Mouse (Mus musculus): ENCODE data around the gene Kcnk6. TPM values are rescaled to one million over a fixed set of nuclear protein-coding genes. Genes with fewer than 3 reads are reported as not detected.
"Not testable (repeated sequence)": the region's sequence is repeated elsewhere in the genome, so short reads cannot be mapped to it uniquely, and the experiment has no call there.

Kcnk6 gene
- polyA plus RNA-seq, 1 experiment from 2014 or later = 1.2 TPM

DNA sequence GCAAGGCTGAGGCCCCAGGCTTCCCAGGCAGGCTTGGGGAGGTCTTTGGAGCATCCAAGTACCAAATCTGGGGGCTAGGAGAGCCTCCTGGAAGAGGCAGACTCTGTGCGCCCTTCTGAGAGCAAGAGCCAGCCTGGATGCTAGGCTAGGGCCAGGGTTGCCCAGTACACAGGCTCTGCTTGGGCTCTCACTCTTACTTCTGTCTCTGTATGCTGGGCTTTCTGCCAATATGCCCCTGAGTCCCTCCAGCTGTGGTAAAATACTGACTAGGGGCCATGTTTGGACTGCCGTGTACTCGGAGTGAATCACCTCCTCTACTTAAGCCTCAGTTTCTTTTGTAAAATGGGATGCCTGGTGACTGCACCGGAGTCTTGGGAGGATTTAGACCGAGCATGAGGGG is 13.7 kb upstream of the Kcnk6 start:
- Histone ChIP-seq H3K4me2 (replicated peaks) (no peak overlapping the region), H3K36me3 (peaks cover 27% of the 10 kb centered on the region), H3K9me3 (no peaks in the 10 kb centered on the region), H3K27ac (no peak overlapping the region), H3K9ac (no peak overlapping the region), H3K4me1 (peaks cover 12% of the 10 kb centered on the region), H3K4me3 (no peak overlapping the region), H3K27me3 (peaks cover 13% of the 10 kb centered on the region)
- ATAC-seq (ENCODE audit: insufficient number of reproducible peaks, insufficient read depth, low FRiP score, low TSS enrichment) = no peak
- 89% methylated on average over 5 of the region's 5 CpGs for WGBS

DNA sequence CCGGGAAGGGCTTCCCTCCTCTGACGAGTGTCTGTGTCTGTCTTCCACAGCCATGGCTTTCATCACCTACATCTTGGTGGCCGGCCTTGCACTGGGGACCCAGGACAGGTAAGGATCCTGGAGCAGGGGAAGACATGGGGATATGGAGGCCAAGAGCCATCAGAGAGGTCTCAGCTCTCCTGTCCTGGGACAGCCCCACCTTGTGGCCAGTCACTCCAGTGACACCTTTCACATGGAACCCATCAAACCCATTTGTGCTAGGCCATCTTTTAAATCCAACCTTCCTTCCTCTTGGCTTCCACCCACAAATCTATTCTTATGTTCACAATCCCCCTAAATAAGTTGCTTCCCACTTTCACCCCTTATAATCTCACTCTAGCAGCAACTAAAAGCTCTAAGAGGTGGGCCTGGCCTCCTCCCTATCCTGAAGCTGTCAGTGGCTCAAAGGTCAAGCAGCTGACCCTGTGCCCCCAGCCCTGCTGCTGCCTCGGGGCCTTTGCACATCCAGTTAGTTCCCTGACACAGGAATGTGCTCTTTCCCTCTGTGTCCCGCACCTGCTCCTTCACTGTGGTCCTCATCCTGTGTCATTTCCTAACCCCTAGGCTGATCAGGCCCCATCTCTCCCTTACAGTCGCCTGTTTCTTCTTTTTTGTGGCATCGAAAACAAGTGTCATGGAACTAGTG is 12.6 kb upstream of the Kcnk6 start:
- Histone ChIP-seq H3K27ac (no peak overlapping the region), H3K4me1 (peaks cover 12% of the 10 kb centered on the region), H3K27me3 (peaks cover 13% of the 10 kb centered on the region), H3K4me3 (no peak overlapping the region), H3K9ac (no peak overlapping the region), H3K9me3 (no peaks in the 10 kb centered on the region), H3K36me3 (peaks cover 27% of the 10 kb centered on the region), H3K4me2 (replicated peaks) (no peak overlapping the region)
- no peak for ATAC-seq (ENCODE audit: insufficient number of reproducible peaks, insufficient read depth, low FRiP score, low TSS enrichment)
- WGBS = 78% methylated on average over 7 of the region's 7 CpGs

DNA sequence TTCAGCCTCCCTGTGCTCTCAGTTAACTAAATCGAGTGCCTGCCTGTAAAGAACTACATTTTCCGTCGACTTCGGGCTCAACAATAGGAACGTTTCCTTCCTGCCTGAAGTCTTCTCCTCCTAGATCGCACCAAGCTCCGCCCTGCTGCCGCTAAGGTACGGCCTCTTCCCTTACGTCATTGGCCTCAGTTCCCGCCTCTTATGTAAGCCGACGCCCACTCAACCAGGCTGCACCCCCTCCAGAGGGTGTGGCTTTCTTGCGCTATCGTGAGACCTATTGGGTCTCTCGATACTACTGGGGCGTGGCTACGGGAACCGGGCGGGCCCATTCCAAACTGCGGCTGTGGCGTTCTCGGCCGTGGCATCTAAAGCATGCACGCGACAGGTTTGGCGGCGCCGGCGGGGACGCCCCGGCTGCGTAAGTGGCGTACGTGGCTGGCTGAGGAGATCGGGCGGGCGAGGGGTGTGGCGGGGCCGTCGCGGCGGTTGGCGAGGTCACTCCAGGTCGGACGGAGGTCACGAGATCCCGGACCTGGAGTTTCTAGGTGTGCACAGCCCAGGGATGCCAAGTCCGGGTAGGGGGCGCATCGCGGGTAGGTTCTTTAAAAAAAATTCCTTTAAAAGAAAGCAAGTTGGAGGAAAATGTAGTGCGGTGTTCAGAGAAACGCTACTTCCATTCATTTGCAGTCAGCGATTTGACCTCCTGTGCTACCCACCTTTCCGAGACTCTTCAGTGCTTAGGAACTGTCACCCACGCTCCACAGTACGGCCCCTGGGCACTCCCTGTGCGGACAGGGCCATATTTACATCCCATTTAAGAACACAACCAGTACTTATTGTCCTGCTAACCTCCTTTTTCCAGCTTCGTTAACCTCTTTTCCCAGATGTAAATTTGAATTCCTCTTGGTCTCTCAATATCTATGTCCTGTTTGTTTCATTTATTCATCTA is 6.0 kb upstream of the Kcnk6 start, which contains the start of gene Yif1b:
Gene Yif1b, plus strand, starts transcription at position 311 of the 949 bp plus-strand sequence.
- peak within 1 kb of the TSS; percentile 86 for H3K4me2 ChIP-seq (replicated peaks)
- H3K9me3 ChIP-seq = no peaks in the 10 kb centered on the region
- peak within 1 kb of the TSS; percentile 67 for H3K4me3 ChIP-seq
- peak within 1 kb of the TSS; percentile 90 for H3K27ac ChIP-seq
- peak within 1 kb of the TSS; percentile 75 for H3K9ac ChIP-seq
- no peaks in the 10 kb centered on the region for H3K36me3 ChIP-seq
- WGBS = under 1% methylated on average over 60 of the region's 60 CpGs
- ATAC-seq (ENCODE audit: insufficient number of reproducible peaks, insufficient read depth, low FRiP score, low TSS enrichment) = peak; percentile 89
- peaks cover 13% of the 10 kb centered on the region for H3K4me1 ChIP-seq
- H3K27me3 ChIP-seq = peaks cover 1% of the 10 kb centered on the region; the same call in 1 of the 2 replicates

DNA sequence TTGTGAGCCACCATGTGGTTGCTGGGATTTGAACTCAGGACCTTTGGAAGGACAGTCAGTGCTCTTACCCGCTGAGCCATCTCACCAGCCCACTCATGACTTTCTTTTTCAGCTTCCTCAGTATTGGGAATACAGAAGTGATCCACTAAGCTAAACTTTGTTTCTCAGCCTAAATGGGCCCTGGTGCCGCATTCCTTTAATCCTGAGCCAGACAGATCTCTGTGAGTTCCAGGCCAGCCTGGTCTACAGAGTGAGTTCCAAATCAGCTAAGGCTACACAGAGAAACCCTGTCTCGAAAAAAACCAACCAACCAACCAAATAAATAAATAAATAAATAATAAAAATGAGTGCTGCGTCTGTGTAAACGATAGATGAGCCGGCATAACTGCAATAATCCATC is 5.3 kb upstream of the Kcnk6 start:
- H3K36me3 ChIP-seq; H3K9me3 ChIP-seq; H3K27me3 ChIP-seq; ATAC-seq (ENCODE audit: insufficient number of reproducible peaks, insufficient read depth, low FRiP score, low TSS enrichment): not testable (repeated sequence)
- Histone ChIP-seq H3K4me3 (peak overlapping the region; percentile 67), H3K4me2 (replicated peaks) (peak overlapping the region; percentile 86), H3K4me1 (peaks cover 13% of the 10 kb centered on the region), H3K9ac (peak overlapping the region; percentile 39), H3K27ac (peak overlapping the region; percentile 90)
- 30% methylated on average over 6 of the region's 6 CpGs for WGBS

DNA sequence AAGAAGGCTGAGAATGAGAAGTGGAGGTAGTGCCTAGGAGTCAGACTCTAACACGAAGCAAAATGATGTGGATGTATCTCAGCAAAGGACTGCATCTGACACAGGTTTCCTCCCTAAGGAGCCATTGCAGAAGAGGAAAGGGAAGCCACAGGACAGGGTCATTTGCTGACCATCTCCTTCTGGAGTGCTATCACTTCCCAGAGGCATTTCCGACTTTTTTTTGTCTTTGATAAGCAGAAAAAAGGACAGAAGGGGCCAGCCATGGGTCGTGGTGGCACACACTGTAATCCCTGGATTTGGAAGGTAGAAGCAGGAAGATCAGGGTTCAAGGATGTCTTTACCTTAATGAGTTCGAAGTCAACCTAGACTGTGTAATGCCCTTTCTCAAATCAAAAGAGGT is 4.3 kb upstream of the Kcnk6 start:
- Histone ChIP-seq H3K4me2 (replicated peaks) (no peak overlapping the region), H3K9ac (no peak overlapping the region), H3K36me3 (no peaks in the 10 kb centered on the region), H3K4me3 (no peak overlapping the region), H3K27me3 (peaks cover 17% of the 10 kb centered on the region), H3K4me1 (peaks cover 13% of the 10 kb centered on the region), H3K27ac (no peak overlapping the region), H3K9me3 (no peaks in the 10 kb centered on the region)
- ATAC-seq (ENCODE audit: insufficient number of reproducible peaks, insufficient read depth, low FRiP score, low TSS enrichment) = no peak
- WGBS = 81% methylated on average over 4 of the region's 4 CpGs

DNA sequence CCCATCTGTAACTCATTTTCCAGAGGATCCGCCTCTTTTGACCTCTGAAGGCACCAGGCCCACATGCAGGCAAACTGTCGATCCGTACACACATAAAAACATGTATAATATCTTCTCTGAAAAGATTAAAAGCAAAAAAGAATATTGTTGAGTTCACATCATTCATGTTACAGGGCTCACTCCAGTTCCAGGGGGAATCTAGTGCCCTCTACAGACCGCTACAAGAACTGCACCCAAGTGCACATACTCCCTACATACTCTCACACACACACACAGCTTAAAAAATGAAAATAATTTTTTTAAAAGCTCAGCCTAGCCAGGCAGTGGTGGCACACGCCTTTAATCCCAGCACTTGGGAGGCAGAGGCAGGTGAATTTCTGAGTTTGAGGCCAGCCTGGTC is 2.3 kb upstream of the Kcnk6 start:
- 67% methylated on average over 5 of the region's 5 CpGs for WGBS
- no peak for ATAC-seq (ENCODE audit: insufficient number of reproducible peaks, insufficient read depth, low FRiP score, low TSS enrichment)
- Histone ChIP-seq H3K27me3 (peaks cover 27% of the 10 kb centered on the region), H3K4me2 (replicated peaks) (no peak overlapping the region), H3K4me3 (no peak overlapping the region), H3K9ac (no peak overlapping the region), H3K4me1 (peaks cover 12% of the 10 kb centered on the region), H3K36me3 (no peaks in the 10 kb centered on the region), H3K9me3 (no peaks in the 10 kb centered on the region), H3K27ac (no peak overlapping the region)

DNA sequence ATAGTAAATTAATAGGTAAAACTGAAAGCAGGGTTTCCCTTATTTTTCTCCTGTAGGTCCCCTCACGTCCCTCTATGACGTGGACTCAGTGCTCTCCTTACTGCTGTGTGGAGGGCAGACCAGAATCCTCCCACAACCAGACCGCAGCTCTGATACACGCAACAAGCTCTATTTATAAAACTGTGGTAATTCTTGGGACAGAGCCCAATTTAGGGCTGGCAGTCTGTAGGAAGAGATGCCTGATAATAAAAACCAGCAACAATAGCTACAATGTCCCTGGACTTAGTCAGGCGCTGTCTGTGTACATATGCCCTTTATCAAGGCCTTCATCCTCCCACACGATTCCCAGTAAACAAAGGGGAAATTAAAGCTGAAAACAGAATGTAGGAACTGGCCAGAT is 1.4 kb upstream of the Kcnk6 start:
- Histone ChIP-seq H3K36me3 (no peaks in the 10 kb centered on the region), H3K4me3 (no peak overlapping the region), H3K4me2 (replicated peaks) (no peak overlapping the region), H3K9ac (no peak overlapping the region), H3K27me3 (peaks cover 28% of the 10 kb centered on the region), H3K27ac (no peak overlapping the region), H3K4me1 (peaks cover 2% of the 10 kb centered on the region), H3K9me3 (no peaks in the 10 kb centered on the region)
- 72% methylated on average over 6 of the region's 6 CpGs for WGBS
- no peak for ATAC-seq (ENCODE audit: insufficient number of reproducible peaks, insufficient read depth, low FRiP score, low TSS enrichment)

DNA sequence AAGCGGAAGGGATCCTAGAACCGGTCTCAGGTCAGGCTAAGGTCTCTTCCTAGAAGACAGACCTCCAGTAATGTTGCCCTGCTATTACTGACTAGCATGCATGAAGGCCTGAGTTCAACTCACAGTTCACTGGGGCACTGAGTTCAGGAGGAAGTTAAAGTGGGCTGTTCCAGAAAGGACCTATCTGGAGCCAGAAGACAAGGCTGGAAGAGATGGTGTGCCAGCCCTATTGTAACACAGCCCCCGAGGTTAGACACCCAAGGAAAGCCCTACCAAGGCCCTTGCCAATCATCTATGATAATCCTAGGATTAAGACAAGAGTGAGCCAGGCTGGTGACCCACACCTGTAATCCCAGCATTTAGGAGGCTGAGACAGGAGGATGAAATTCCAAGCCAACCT is 798 bp downstream of the Kcnk6 start:
- no peak overlapping the region; the same call in 1 of the 2 replicates for H3K9ac ChIP-seq
- H3K27me3 ChIP-seq = peaks cover 28% of the 10 kb centered on the region
- no peaks in the 10 kb centered on the region for H3K36me3 ChIP-seq
- 45% methylated on average over 3 of the region's 3 CpGs for WGBS
- no peak overlapping the region for H3K27ac ChIP-seq
- H3K4me1 ChIP-seq = no peaks in the 10 kb centered on the region
- H3K4me3 ChIP-seq = peak overlapping the region; percentile 53
- peak overlapping the region; percentile 97 for H3K4me2 ChIP-seq (replicated peaks)
- ATAC-seq (ENCODE audit: insufficient number of reproducible peaks, insufficient read depth, low FRiP score, low TSS enrichment) = no peak
- no peaks in the 10 kb centered on the region for H3K9me3 ChIP-seq

DNA sequence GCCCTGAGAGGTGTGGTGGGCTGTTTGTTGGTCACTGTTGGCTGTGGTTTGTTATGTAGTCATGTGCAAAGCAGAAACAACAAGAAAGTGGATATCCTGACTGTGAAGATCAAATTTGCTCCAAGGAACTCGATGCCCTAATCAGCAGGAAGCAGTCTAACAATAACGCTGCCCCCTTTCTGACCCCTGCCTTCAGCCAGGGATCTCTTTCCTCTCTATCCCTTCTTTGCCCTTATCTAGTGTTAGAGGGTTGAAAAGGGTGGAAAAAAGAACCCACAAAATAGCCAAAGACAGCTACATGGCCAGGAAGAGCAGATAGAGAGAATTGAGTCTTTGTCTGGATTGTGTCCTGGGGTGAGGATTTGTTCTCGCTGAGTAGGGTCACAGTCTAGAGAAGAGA is 1.8 kb downstream of the Kcnk6 start:
- H3K4me1 ChIP-seq = peaks cover 2% of the 10 kb centered on the region
- no peak for ATAC-seq (ENCODE audit: insufficient number of reproducible peaks, insufficient read depth, low FRiP score, low TSS enrichment)
- H3K4me3 ChIP-seq = no peak overlapping the region
- H3K36me3 ChIP-seq = no peaks in the 10 kb centered on the region
- no peak overlapping the region for H3K27ac ChIP-seq
- H3K9ac ChIP-seq = no peak overlapping the region
- H3K27me3 ChIP-seq = peaks cover 28% of the 10 kb centered on the region
- H3K9me3 ChIP-seq = no peaks in the 10 kb centered on the region
- H3K4me2 ChIP-seq (replicated peaks) = no peak overlapping the region
- 18% methylated on average over 3 of the region's 3 CpGs for WGBS

DNA sequence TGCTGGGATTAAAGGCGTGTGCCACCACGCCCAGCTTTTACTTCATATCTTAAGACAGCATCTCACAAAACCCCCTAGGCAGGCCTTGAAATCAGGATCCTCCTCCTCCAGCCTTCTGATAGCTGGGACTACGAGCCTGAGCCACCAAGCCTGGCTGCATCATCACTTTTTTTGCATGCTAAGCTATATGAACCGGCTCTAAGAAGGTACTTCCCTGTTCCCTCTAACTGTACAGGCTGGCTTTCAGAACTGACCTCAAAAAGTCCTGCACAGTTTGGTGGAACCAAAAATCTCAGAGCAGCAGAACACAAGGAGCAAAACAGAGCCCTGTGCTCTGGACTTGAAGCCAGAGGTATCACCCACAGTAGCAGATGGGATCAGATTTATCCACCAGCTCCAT is 4.1 kb downstream of the Kcnk6 start:
- Histone ChIP-seq H3K4me3 (no peak overlapping the region), H3K4me1 (peaks cover 9% of the 10 kb centered on the region), H3K9ac (no peak overlapping the region), H3K27me3 (peaks cover 26% of the 10 kb centered on the region), H3K36me3 (no peaks in the 10 kb centered on the region), H3K27ac (no peak overlapping the region), H3K4me2 (replicated peaks) (no peak overlapping the region), H3K9me3 (no peaks in the 10 kb centered on the region)
- WGBS = 72% methylated on average over 4 of the region's 4 CpGs
- ATAC-seq (ENCODE audit: insufficient number of reproducible peaks, insufficient read depth, low FRiP score, low TSS enrichment) = no peak

DNA sequence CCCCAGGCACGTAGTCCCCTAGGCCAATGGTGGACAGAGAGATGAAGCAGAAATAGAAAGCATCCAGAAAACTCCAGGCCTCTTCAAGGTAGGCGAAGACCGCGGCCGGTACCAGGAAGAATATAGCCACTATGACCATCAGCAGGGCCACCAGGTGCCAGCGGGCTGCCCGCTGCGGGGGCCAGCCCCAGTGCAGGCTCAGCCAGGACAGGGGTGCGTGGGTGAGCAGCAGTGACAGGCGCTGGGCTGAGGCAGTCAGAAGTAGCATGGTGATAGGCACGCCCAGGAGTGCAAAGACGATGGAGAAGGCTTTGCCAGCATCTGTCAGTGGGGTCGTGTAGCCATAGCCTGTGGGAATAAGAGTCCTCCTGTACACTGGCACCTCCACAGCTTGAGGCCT is 6.8 kb downstream of the Kcnk6 start:
- ATAC-seq (ENCODE audit: insufficient number of reproducible peaks, insufficient read depth, low FRiP score, low TSS enrichment) = no peak
- Histone ChIP-seq H3K9ac (no peak overlapping the region), H3K27ac (no peak overlapping the region), H3K4me3 (peak overlapping the region; percentile 1; the same call in 1 of the 2 replicates), H3K4me1 (peaks cover 9% of the 10 kb centered on the region), H3K36me3 (no peaks in the 10 kb centered on the region), H3K9me3 (0 out of 2 replicates have a peak, but pooled peaks cover under 1% of the 10 kb centered on the region), H3K4me2 (replicated peaks) (peak overlapping the region; percentile 38), H3K27me3 (0 out of 2 replicates have a peak, but pooled peaks cover 6% of the 10 kb centered on the region)
- WGBS = 65% methylated on average over 13 of the region's 13 CpGs
